Mouse (Mus musculus): Measurements from ENCODE around the gene Tmem25.
A peak's percentile ranks its signal among the peaks of the same experiment; 100 is the strongest.
"Not testable (repeated sequence)": the region's sequence is repeated elsewhere in the genome, so short reads cannot be mapped to it uniquely, and the experiment has no call there.

The Tmem25 gene

GRCm38 (mm10) chr9:44772750-44773651, 26.1 kb downstream of the Tmem25 start:
- peak; percentile 86 to 92 for DNase-seq (ENCODE audit: low spot score in 2 of 2)

- no peak for DNase-seq (ENCODE audit: low spot score in 2 of 2)
These were observed 26.7 kb downstream of the Tmem25 start for GRCm38 (mm10) chr9:44772392-44772749.

GRCm38 (mm10) chr9:44771376-44771775, 27.7 kb downstream of the Tmem25 start:
- no peak for DNase-seq (ENCODE audit: low spot score in 2 of 2)

DNA sequence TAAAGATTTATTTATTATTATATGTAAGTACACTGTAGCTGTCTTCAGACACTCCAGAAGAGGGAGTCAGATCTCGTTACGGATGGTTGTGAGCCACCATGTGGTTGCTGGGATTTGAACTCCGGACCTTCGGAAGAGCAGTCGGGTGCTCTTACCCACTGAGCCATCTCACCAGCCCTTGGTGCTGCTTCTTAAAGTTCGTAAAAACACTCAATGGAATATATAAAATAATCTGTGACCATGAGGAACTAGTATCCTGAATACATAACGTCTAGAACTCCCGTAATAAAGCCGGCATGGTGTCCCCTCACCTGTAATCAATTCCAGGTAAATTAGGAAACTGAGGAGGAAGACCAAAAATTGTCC, 31.1 kb downstream of the Tmem25 start:
- DNase-seq (ENCODE audit: low spot score in 2 of 2) = not testable (repeated sequence)

DNA sequence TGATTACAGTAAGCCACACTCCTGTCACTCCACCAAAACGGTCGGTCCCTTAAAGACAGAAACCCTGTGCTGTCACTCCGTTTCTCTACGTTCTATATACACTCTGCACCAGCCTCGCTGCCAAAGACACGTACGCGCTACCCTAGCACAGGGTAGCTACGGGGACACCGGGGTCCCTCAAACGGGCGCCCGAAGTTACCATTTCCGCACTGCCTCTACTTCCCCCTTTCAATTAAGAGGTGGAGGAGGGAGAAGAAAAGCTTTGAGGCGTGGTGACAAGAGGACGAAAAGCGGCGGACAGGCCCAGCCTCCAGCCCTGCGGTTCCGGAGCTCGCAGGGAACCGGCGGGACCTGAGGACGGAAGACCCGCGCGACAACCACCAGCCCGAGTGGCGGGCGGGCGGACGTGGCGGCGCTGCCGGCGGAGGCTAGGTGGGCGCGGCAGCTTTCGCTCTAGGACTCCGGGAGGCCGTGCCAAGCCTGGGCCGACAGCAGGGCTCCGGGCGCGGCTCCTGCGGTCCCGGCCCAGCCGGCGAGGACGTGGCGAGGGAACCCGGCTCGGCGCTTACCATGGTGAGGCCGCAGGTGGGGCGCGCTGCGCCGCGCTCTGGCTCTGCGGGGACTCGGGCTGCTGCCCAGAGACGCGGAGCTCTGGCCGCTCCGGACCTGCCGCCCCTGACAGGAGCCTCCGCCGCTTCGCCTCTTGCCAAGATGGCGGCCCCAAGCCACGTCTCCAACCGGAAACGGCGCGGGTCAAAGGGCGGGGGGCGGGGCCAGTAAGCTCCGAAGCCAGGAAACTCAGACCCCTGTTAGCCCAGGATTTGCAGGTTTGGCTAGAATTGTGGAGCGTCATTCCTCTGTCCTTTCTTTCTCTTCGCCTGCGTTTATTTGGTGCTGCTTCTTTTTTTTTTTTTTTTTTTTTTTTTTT, 31.7 kb downstream of the Tmem25 start, which contains the start of the genes Arcn1 and Ift46:
Arcn1 (minus strand) TSS at position 745 of the 928 bp plus-strand sequence.
Ift46 (plus strand) TSS at position 808 of the 928 bp plus-strand sequence.
- DNase-seq (ENCODE audit: low spot score in 2 of 2) = peak; percentile 75

GRCm38 (mm10) chr9:44760873-44761272, 38.2 kb downstream of the Tmem25 start:
- no peak for DNase-seq (ENCODE audit: low spot score in 2 of 2)

DNA sequence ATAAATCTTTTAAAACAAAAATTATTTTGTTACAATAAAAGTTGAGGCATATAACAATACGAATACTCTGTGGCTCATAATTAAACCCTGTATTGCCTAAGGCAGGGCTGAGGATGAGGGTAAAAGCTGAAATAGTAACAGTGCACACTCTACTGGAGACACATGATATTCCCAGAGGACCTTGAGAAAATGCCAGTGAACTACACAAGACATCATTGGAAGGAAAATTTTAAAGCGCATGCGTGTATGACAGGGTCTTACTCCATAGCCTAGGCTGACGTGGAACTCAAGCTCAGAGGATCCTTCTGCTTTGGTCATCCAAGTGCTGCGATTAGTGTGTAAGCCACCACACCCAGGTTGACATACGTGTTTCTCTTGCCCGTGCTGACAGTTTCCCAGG, 50.6 kb downstream of the Tmem25 start:
- DNase-seq (ENCODE audit: low spot score in 2 of 2) = no peak

DNA sequence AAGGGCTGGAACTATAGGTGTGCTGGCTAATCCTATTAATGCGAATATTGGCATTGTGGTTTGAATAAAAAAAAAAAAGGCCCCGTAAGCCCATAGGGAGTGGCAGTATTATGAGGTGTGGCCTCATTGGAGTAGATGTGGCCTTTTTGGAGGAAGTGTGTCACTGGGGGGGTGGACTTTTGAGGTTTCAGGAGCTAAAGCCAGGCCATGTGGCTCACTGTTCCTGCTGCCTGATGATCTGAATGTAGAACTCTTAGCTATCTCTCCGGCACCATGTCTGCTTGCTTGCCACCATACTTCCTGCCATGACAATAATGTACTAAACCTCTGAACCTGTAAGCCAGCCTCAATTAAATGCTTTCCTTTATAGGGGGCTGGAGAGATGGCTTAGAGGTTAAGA, 51.8 kb downstream of the Tmem25 start:
- DNase-seq (ENCODE audit: low spot score in 2 of 2) = no peak

- no peak for DNase-seq (ENCODE audit: low spot score in 2 of 2)
These were observed 52.4 kb downstream of the Tmem25 start for GRCm38 (mm10) chr9:44746666-44747065.

GRCm38 (mm10) chr9:44745371-44745770, 53.7 kb downstream of the Tmem25 start:
- DNase-seq (ENCODE audit: low spot score in 2 of 2) = no peak
